Mouse (Mus musculus): ENCODE data around the gene Plpp2.

Plpp2 gene

GRCm38 (mm10) chr10:79533126-79533911, at the start of gene Plpp2:
Gene Plpp2 (minus strand): TSS chr10:79533796.
- DNase-seq (ENCODE audit: low spot score), result peak; percentile 71

GRCm38 (mm10) chr10:79581501-79581900, 47.9 kb upstream of the Plpp2 start:
- no peak for DNase-seq (ENCODE audit: low spot score)

GRCm38 (mm10) chr10:79580811-79581210, 47.2 kb upstream of the Plpp2 start:
- peak; percentile 45 for DNase-seq (ENCODE audit: low spot score)

DNA sequence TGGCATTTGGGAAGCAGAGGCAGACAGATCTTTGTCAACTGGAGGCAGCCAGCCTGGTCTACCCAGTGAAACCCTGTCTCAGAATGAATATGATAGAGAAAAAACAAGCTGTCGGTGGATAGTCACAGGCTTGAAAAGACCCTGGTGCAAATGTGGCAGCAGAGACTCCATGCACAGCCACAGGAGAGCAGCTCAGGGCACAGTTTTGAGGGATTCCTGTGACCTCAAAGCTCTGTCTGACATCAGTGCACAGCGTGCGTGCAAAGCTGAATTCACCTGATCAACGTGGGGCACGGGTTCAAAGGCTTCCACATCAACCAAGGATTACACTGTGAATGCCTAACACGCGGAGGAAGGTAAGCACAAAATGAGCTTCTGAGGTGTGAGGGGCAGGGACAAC, 46.8 kb upstream of the Plpp2 start:
- DNase-seq (ENCODE audit: low spot score), result no peak

- DNase-seq (ENCODE audit: low spot score), result no peak
Observed at GRCm38 (mm10) chr10:79579781-79580180, 46.2 kb upstream of the Plpp2 start.

- DNase-seq (ENCODE audit: low spot score), result no peak
Observed at GRCm38 (mm10) chr10:79578891-79579290, 45.3 kb upstream of the Plpp2 start.

- no peak for DNase-seq (ENCODE audit: low spot score)
Observed at GRCm38 (mm10) chr10:79578276-79578675, 44.7 kb upstream of the Plpp2 start.

DNA sequence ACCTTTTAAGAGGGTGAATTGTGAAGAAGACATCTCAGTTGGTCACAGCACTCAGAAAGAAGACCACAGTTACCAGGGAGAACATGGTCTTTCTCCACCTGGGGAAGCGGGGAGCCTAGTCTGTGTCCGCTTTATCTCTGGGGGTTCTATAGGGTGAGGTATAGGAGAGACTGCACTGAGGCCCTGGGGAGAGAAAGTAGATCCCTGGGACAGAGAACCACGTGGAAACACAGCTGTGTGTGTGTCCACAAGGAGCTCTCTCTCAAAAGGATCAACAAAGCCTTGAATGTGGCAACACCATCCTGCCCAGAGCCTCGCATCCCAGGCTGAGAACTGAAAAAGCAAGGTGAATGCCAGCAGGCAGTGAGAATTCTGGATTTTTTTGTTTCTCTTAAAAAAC, 43.8 kb upstream of the Plpp2 start:
- no peak for DNase-seq (ENCODE audit: low spot score)

DNA sequence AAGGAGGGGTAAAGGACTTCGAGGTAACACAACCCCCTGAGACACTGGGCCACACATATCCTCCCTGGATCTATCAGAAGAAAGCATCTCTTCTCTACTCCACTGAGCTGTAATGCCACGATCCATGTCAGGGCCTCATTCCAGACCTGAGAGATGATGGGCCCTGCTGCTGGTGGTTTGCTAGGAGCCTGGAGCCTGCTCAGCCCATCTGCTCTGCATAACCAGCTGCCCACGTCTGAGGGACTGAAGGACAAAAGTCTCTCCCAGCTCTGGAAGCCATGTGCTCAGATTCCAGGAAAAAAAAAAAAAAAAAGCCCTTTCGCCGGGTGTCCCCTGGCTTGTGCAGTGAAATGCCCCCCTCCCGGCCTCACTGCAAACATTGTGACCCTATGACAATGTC, 42.2 kb upstream of the Plpp2 start:
- no peak for DNase-seq (ENCODE audit: low spot score)

DNA sequence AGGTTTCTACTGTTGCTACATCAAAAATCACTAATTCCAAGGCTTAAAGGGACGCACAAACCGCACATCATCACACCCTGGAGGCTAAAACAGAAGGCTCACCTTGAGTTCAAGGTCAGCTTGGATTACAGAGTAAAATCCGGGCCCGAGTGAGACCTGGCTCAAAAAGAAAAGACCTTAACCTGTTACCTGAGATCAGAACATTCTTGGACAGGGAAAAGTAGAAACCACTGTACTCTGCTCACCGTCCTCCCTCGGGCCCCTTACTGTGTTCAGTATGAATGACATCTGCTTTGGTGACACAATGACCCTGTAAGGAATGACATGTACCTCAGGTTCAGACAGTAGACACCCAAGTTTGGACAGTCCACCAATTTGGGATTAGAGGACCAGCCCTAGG, 41.2 kb upstream of the Plpp2 start:
- no peak for DNase-seq (ENCODE audit: low spot score)

DNA sequence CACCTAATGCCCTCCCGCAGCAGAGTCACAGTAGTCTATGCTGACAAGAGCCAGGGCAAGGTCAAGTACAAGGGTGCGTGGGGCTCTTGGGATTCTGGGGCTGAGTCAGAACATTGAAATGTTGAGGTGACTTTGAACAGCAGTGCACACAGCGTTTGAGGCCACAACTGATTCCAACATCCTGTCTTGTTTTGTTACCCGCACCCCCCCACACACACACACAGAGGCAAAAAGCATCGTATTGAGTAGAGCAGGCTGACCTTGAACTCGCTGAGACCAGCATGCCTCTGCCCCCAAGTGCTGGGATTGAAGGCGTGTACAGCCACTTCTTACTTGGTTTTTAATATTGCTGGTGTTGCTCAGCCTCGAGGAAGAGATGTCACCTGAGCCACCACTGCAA, 40.8 kb upstream of the Plpp2 start:
- no peak for DNase-seq (ENCODE audit: low spot score)

GRCm38 (mm10) chr10:79573611-79574010, 40.0 kb upstream of the Plpp2 start:
- DNase-seq (ENCODE audit: low spot score), result no peak

DNA sequence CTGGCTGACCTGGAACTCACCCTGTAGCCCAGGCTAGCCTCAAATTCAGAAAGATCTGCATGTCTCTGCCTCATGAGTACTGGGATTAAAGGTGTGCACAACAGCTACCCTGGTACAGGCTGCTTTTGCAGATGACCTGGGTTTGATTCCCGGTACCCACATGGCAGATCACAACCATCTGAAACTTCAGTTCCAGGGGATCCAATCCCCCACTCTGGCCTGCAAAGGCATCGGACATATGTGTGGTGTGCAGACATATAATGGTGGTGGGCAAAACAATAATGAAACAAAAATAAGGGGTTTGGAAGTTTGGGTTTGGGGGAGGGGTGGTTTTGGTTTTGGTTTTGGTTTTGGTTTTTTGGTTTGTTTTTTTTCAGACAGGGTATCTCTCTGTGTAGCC, 37.7 kb upstream of the Plpp2 start:
- no peak for DNase-seq (ENCODE audit: low spot score)

DNA sequence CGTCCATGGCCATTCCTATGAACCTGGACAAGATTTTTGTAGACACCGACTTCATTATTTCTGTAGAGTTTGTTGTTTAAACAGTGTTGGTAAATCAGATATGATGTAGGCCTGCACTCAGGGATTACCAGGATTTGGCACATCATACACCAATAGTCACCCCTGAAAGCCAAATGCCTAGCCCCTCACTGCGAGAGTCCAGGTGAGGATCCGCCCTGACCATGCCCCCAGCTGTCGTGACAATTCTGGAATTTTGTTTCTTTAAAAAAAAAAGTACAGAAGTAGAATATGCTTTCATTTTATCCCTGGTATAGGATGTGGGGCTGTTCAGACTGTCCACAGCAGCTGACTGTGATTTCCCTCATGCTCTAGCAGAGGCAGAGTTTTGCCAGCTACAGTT, 36.3 kb upstream of the Plpp2 start:
- no peak for DNase-seq (ENCODE audit: low spot score)

GRCm38 (mm10) chr10:79559716-79560115, 26.1 kb upstream of the Plpp2 start:
- DNase-seq (ENCODE audit: low spot score), result no peak

DNA sequence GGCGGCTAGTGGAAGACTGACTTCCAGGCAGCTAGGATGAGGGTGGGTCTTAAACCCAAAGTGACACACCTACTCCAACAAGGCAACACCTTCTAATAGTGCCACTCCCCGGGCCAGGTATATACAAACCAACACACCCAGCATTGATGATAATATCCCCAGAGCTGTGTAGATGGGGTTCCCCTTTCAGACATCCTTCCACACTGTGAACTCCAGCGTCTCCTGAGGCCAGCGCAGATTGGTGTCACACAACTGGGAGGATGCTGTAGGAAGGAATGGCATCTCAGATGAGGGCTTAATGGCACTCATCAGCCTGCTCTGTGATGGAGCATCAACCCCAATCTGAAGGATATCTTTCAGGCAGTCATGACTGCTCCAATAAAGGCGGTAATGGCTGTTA, 23.9 kb upstream of the Plpp2 start:
- no peak for DNase-seq (ENCODE audit: low spot score)

GRCm38 (mm10) chr10:79556951-79557350, 23.4 kb upstream of the Plpp2 start:
- no peak for DNase-seq (ENCODE audit: low spot score)

DNA sequence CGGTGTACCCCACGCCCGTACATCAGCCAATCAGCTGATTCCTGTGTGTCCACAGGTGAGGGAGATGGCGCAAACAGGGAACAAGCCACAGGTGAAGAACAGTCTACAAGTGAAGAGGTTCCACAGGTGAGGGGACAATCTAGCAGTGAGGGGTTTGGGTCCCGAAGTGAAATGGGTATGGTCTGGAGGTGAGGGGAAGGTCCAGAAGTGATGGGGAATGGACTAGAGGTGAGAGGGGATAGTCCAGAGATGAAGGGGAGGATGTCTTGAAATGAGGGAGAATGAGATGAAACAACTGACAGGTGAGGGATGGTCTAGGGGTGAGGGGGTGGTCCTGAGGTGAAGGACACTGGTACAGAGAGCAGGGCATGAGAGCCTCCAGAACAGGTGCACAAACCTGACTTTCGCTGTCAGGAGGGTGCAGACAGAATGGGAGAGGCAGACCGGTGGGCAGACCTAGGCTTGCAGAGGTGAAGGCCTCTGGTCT, 21.7 kb upstream of the Plpp2 start:
- DNase-seq (ENCODE audit: low spot score), result no peak

GRCm38 (mm10) chr10:79554330-79555237, 21.0 kb upstream of the Plpp2 start, which contains the start of gene Mier2:
Gene Mier2 (minus strand): TSS chr10:79555199.
- DNase-seq (ENCODE audit: low spot score), result peak; percentile 83

- DNase-seq (ENCODE audit: low spot score), result no peak
Observed at GRCm38 (mm10) chr10:79553691-79554090, 20.1 kb upstream of the Plpp2 start.

DNA sequence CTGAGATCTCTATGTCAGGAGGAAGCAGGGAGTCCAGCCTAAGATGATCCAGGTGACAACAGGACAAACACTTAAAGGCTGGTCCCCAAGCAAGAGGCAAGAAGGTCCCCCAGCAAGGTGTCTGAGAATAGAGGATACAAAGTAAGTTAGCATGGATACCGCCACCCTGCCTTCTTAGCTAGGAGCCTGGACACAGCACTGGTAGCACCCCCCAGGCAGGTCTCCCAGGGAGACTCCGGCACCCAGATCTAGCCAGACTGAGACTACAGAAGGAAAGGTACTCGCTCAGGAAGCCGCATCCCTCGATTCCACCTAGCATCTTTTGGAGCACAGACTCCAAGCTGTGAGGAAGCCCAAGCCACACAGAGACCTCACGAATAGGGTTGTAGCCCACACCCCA, 19.6 kb upstream of the Plpp2 start:
- no peak for DNase-seq (ENCODE audit: low spot score)

- no peak for DNase-seq (ENCODE audit: low spot score)
Observed at GRCm38 (mm10) chr10:79552531-79552930, 18.9 kb upstream of the Plpp2 start.

DNA sequence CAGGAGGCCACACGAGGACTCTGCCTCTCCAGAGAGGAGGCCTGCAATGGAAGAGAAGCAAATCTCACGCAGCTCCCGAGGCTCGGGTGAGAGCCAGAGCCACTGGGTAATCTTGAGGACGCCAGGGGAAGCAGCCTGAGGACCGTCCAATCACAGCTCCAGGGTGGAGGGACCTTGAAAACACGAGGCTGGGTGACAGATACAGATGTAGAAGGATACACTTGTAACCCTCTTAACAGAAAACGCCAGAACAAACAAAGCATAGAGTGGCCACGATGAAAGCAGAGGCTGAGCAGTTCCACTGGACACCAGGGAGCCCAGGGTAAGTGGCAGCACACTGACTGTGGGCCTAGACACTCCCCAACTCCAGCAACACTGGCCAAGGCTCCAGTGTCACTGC, 16.8 kb upstream of the Plpp2 start:
- DNase-seq (ENCODE audit: low spot score), result no peak
